Mouse (Mus musculus) A20 (cell line): ENCODE results near the gene Fmnl3.

Source experiments
- DNase-seq: peaks from one replicate; pipeline ENCODE4 v3.0.0-alpha.2; 2011; ENCODE audit warnings: low read depth, low spot score

Gene Fmnl3

GRCm38 (mm10) chr15:99370259-99370691, at the start of gene Fmnl3:
Fmnl3 (minus strand) TSS chr15:99370482.
- peak; percentile 99 for DNase-seq

- no peak for DNase-seq
Measured at GRCm38 (mm10) chr15:99417692-99418271, 47.5 kb upstream of the Fmnl3 start.

- DNase-seq: no peak
Measured at GRCm38 (mm10) chr15:99416957-99417356, 46.7 kb upstream of the Fmnl3 start.

GRCm38 (mm10) chr15:99416348-99416882, 46.1 kb upstream of the Fmnl3 start:
- peak; percentile 88 for DNase-seq

GRCm38 (mm10) chr15:99415793-99416192, 45.5 kb upstream of the Fmnl3 start:
- peak; percentile 82 for DNase-seq

- no peak for DNase-seq
Measured at GRCm38 (mm10) chr15:99411747-99412146, 41.5 kb upstream of the Fmnl3 start.

- DNase-seq: no peak
Measured at GRCm38 (mm10) chr15:99408845-99409244, 38.6 kb upstream of the Fmnl3 start.

- no peak for DNase-seq
Measured at GRCm38 (mm10) chr15:99406986-99407570, 36.8 kb upstream of the Fmnl3 start.

- no peak for DNase-seq
Measured at GRCm38 (mm10) chr15:99405150-99405549, 34.9 kb upstream of the Fmnl3 start.

GRCm38 (mm10) chr15:99403159-99403889, 33.0 kb upstream of the Fmnl3 start:
- DNase-seq: no peak

GRCm38 (mm10) chr15:99400602-99401001, 30.3 kb upstream of the Fmnl3 start:
- no peak for DNase-seq

- DNase-seq: no peak
Measured at GRCm38 (mm10) chr15:99399503-99400245, 29.4 kb upstream of the Fmnl3 start.

- no peak for DNase-seq
Measured at GRCm38 (mm10) chr15:99397622-99398021, 27.3 kb upstream of the Fmnl3 start.

GRCm38 (mm10) chr15:99396875-99397274, 26.6 kb upstream of the Fmnl3 start:
- no peak for DNase-seq

GRCm38 (mm10) chr15:99396462-99396861, 26.2 kb upstream of the Fmnl3 start:
- DNase-seq: no peak

GRCm38 (mm10) chr15:99393386-99394252, 23.3 kb upstream of the Fmnl3 start:
- DNase-seq: no peak

- peak; percentile 100 for DNase-seq
Measured at GRCm38 (mm10) chr15:99392486-99393385, 22.5 kb upstream of the Fmnl3 start, which contains the start of gene Tmbim6. Tmbim6 (plus strand) TSS chr15:99392882.

GRCm38 (mm10) chr15:99391975-99392374, 21.7 kb upstream of the Fmnl3 start:
- no peak for DNase-seq

GRCm38 (mm10) chr15:99390472-99391401, 20.5 kb upstream of the Fmnl3 start:
- DNase-seq: no peak
